Mouse (Mus musculus): ENCODE measurements around the gene Tmem185a. TPM values are rescaled to one million over a fixed set of nuclear protein-coding genes. Genes with fewer than 3 reads are reported as not detected.
"Not testable (repeated sequence)": the region's sequence is repeated elsewhere in the genome, so short reads cannot be mapped to it uniquely, and the experiment has no call there.

Gene Tmem185a
- polyA plus RNA-seq, 1 experiment from 2014 or later = 30.4 TPM

- no peak for DNase-seq (ENCODE audit: low spot score)
- 23% methylated on average over 1 of the region's 1 CpGs for WGBS
- TF ChIP-seq EP300 (IDR thresholded peaks at IDR 0.05) (no peak), CTCF (IDR thresholded peaks at IDR 0.05) (no peak)
- no peaks in the 10 kb centered on the region for H3K4me1 ChIP-seq (ENCODE audit: insufficient read depth, low read depth, low read length)
- no peak overlapping the region for H3K27ac ChIP-seq (ENCODE audit: low read length)
- no peaks in the 10 kb centered on the region for H3K36me3 ChIP-seq (ENCODE audit: insufficient read depth, low read length)
- no peak for ATAC-seq
- H3K27me3 ChIP-seq (replicated peaks; ENCODE audit: insufficient read depth, low read length) = no peaks in the 10 kb centered on the region
- H3K4me2 ChIP-seq (replicated peaks; ENCODE audit: low read depth, low read length) = no peak overlapping the region
- H3K9me3 ChIP-seq (ENCODE audit: low read length) = no peaks in the 10 kb centered on the region
- H3K9ac ChIP-seq (replicated peaks; ENCODE audit: low read depth) = no peak overlapping the region
- H3K4me3 ChIP-seq (ENCODE audit: low read depth, low read length) = no peak overlapping the region
Observed at GRCm38 (mm10) chrX:70466897-70467296, 10.1 kb downstream of the Tmem185a start.

- peak; percentile 10 for DNase-seq (ENCODE audit: low spot score)
- TF ChIP-seq EP300 (IDR thresholded peaks at IDR 0.05) (no peak), CTCF (IDR thresholded peaks at IDR 0.05) (no peak)
- no peaks in the 10 kb centered on the region for H3K27me3 ChIP-seq (replicated peaks; ENCODE audit: insufficient read depth, low read length)
- no peaks in the 10 kb centered on the region for H3K4me1 ChIP-seq (ENCODE audit: insufficient read depth, low read depth, low read length)
- no peak overlapping the region for H3K27ac ChIP-seq (ENCODE audit: low read length)
- H3K9me3 ChIP-seq (ENCODE audit: low read length) = no peaks in the 10 kb centered on the region
- ATAC-seq = no peak
- H3K9ac ChIP-seq (replicated peaks; ENCODE audit: low read depth) = no peak overlapping the region
- no peak overlapping the region for H3K4me3 ChIP-seq (ENCODE audit: low read depth, low read length)
- H3K4me2 ChIP-seq (replicated peaks; ENCODE audit: low read depth, low read length) = no peak overlapping the region
- 88% methylated on average over 2 of the region's 2 CpGs for WGBS
- H3K36me3 ChIP-seq (ENCODE audit: insufficient read depth, low read length) = no peaks in the 10 kb centered on the region
Observed at GRCm38 (mm10) chrX:70465489-70465888, 11.5 kb downstream of the Tmem185a start.

- Histone ChIP-seq H3K9ac (replicated peaks; ENCODE audit: low read depth) (no peak overlapping the region), H3K27me3 (replicated peaks; ENCODE audit: insufficient read depth, low read length) (no peaks in the 10 kb centered on the region), H3K9me3 (ENCODE audit: low read length) (no peaks in the 10 kb centered on the region), H3K4me1 (ENCODE audit: insufficient read depth, low read depth, low read length) (no peaks in the 10 kb centered on the region), H3K27ac (ENCODE audit: low read length) (no peak overlapping the region), H3K4me2 (replicated peaks; ENCODE audit: low read depth, low read length) (no peak overlapping the region), H3K36me3 (ENCODE audit: insufficient read depth, low read length) (no peaks in the 10 kb centered on the region), H3K4me3 (ENCODE audit: low read depth, low read length) (no peak overlapping the region)
- DNase-seq (ENCODE audit: low spot score) (no peak), ATAC-seq (no peak)
- TF ChIP-seq EP300 (IDR thresholded peaks at IDR 0.05) (no peak), CTCF (IDR thresholded peaks at IDR 0.05) (no peak)
- WGBS = 67% methylated on average over 5 of the region's 5 CpGs
Observed at GRCm38 (mm10) chrX:70463621-70464020, 13.4 kb downstream of the Tmem185a start.

GRCm38 (mm10) chrX:70452359-70452758 lies 24.6 kb downstream of the Tmem185a start:
- H3K4me3 ChIP-seq (ENCODE audit: low read depth, low read length); ATAC-seq; H3K4me1 ChIP-seq (ENCODE audit: insufficient read depth, low read depth, low read length); H3K27ac ChIP-seq (ENCODE audit: low read length); H3K9ac ChIP-seq (replicated peaks; ENCODE audit: low read depth); DNase-seq (ENCODE audit: low spot score); H3K27me3 ChIP-seq (replicated peaks; ENCODE audit: insufficient read depth, low read length); H3K36me3 ChIP-seq (ENCODE audit: insufficient read depth, low read length); H3K9me3 ChIP-seq (ENCODE audit: low read length); H3K4me2 ChIP-seq (replicated peaks; ENCODE audit: low read depth, low read length): not testable (repeated sequence)
- no CpG with 5 or more reads among the region's 1 CpGs for WGBS

- H3K9me3 ChIP-seq (ENCODE audit: low read length); H3K4me1 ChIP-seq (ENCODE audit: insufficient read depth, low read depth, low read length); ATAC-seq; H3K9ac ChIP-seq (replicated peaks; ENCODE audit: low read depth); H3K36me3 ChIP-seq (ENCODE audit: insufficient read depth, low read length); H3K4me2 ChIP-seq (replicated peaks; ENCODE audit: low read depth, low read length); H3K4me3 ChIP-seq (ENCODE audit: low read depth, low read length); H3K27ac ChIP-seq (ENCODE audit: low read length); DNase-seq (ENCODE audit: low spot score); H3K27me3 ChIP-seq (replicated peaks; ENCODE audit: insufficient read depth, low read length): not testable (repeated sequence)
- 40% methylated on average over 3 of the region's 3 CpGs for WGBS
Observed at GRCm38 (mm10) chrX:70425473-70425872, 51.5 kb downstream of the Tmem185a start.

Other genes with a start within 250 kb of the Tmem185a start
- 6.6 and 7.0 TPM in 2 replicates for gene Ids, start 112.1 kb downstream of the Tmem185a start, polyA plus RNA-seq (2015; fragmentation: Nextera tagmentation; extraction: Ambion mirVana)
- 32.4 and 37.1 TPM in 2 replicates for gene 1110012L19Rik, start 91.3 kb downstream of the Tmem185a start, polyA plus RNA-seq (2015; fragmentation: Nextera tagmentation; extraction: Ambion mirVana)